Mouse (Mus musculus) forebrain, embryonic 11.5 days (tissue): Measurements from ENCODE around the gene Dirc2. TPM values are rescaled to one million over a fixed set of nuclear protein-coding genes. Genes with fewer than 3 reads are reported as not detected.

Source experiments
- ATAC-seq: fragments of 200-750 bp; cut with Nextera tagmentation; replicated peaks from 2 replicates; pipeline ENCODE4 v1.8.0; 2017; ENCODE audit warnings: moderate TSS enrichment; ENCODE audit not compliant: low FRiP score
- DNase-seq: peaks from one replicate; pipeline ENCODE4 v3.0.0-alpha.2; 2017; ENCODE audit warnings: low spot score
- H3K27ac ChIP-seq: fragments of 300-500 bp; sonication (generic); 2 replicates; pipeline ENCODE4 v1.5.1; 2014; ENCODE audit warnings: low read depth, low read length
- H3K27me3 ChIP-seq: fragments of 300-500 bp; sonication (generic); 2 replicates; pipeline ENCODE4 v1.6.1; 2014; ENCODE audit warnings: mild to moderate bottlenecking, low read length, mixed read lengths; ENCODE audit not compliant: control insufficient read depth, insufficient read depth
- H3K36me3 ChIP-seq: fragments of 300-500 bp; sonication (generic); 2 replicates; pipeline ENCODE4 v1.6.1; 2014; ENCODE audit warnings: mild to moderate bottlenecking, low read length, moderate library complexity, mixed read lengths; ENCODE audit not compliant: control insufficient read depth, insufficient read depth
- H3K4me1 ChIP-seq: fragments of 300-500 bp; sonication (generic); replicated peaks from 2 replicates; pipeline ENCODE4 v1.6.1; 2014; ENCODE audit warnings: low read length, mixed read lengths; ENCODE audit not compliant: control insufficient read depth, insufficient read depth
- H3K4me2 ChIP-seq: fragments of 300-500 bp; sonication (generic); 2 replicates; pipeline ENCODE4 v1.6.1; 2014; ENCODE audit warnings: low read depth, mild to moderate bottlenecking, low read length, moderate library complexity, mixed read lengths; ENCODE audit not compliant: severe bottlenecking
- H3K4me3 ChIP-seq: fragments of 300-500 bp; sonication (generic); 2 replicates; pipeline ENCODE4 v1.5.1; 2014; ENCODE audit warnings: low read depth, low read length
- H3K9ac ChIP-seq: fragments of 300-500 bp; sonication (generic); 2 replicates; pipeline ENCODE4 v1.6.1; 2014; ENCODE audit warnings: low read length
- H3K9me3 ChIP-seq: fragments of 300-500 bp; sonication (generic); 2 replicates; pipeline ENCODE4 v1.6.1; 2016; ENCODE audit warnings: low read length, mixed read lengths; ENCODE audit not compliant: control insufficient read depth
- WGBS: fragments of 180-500 bp; shearing (Covaris S2); extraction: QIAGEN DNeasy Blood & Tissue Kit; methylation state at CpG from one replicate; pipeline ENCODE4 v1.1.7; 2014; 5-methylcytosine and 5-hydroxymethylcytosine counted together
- polyA plus RNA-seq: library from polyadenylated mRNA; unstranded; fragments of >200 nt; fragmentation: Nextera tagmentation; extraction: Ambion mirVana; gene quantifications from 2 replicates; pipeline ENCODE4 v1.2.1, GENCODE M21; 2014

The Dirc2 gene
- polyA plus RNA-seq, 1 experiment from 2014 or later = 13.9 TPM

DNA sequence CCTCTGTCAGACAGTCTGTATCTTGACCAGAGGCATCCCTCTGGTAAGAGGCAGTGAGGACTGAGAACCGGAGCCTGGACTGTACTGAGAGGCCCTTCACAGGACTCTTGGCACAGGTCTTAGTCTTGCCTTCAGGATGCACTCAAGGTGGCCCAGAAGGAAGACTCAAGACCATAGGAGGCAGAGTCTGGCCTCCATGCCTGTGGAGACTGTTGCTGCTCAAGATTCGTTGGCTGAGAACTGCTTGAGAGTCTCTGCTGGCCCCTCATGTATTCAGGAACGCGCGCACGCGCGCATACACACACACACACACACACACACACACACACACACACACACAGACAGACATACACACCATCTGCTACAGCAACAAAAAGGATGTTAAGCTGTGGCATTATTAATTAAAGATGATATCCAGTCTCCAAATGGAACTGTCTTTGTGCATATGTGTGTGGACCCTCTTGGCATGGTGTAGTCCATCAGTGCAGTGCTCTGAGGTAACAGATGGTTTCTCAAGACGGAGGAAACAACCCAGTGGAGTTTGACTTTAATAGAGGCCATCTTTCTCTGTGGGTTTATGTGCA is 105.2 kb downstream of the Dirc2 start:
- no peak overlapping the region for H3K27ac ChIP-seq
- no peaks in the 10 kb centered on the region for H3K9me3 ChIP-seq
- H3K9ac ChIP-seq = no peak overlapping the region
- WGBS = 94% methylated on average over 9 of the region's 9 CpGs
- no peak overlapping the region for H3K4me3 ChIP-seq
- no peak overlapping the region for H3K4me2 ChIP-seq
- peaks cover 2% of the 10 kb centered on the region; the same call in 1 of the 2 replicates for H3K27me3 ChIP-seq
- H3K4me1 ChIP-seq = no peaks in the 10 kb centered on the region; the same call in 1 of the 2 replicates
- ATAC-seq = no peak
- peaks cover 7% of the 10 kb centered on the region; the same call in 1 of the 2 replicates for H3K36me3 ChIP-seq
- no peak for DNase-seq

DNA sequence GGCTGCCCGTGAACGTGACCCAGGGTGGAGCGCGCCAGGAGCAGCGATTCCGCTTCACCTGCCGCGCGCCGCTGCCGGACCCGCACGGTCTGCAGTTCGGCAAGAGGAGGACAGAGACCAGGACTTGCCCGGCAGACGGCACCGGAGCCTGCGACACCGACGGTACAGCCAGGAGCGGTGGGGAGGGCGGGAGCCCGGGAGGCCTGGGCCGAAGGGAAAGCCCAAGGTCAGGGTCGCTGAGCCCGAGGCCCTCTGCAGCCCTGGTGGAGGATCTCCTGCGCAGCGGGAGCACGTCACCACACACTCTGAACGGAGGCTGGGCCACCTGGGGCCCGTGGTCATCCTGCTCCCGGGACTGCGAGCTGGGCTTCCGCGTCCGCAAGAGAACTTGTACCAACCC is 108.9 kb downstream of the Dirc2 start:
- H3K4me3 ChIP-seq = no peak overlapping the region
- DNase-seq (no peak), ATAC-seq (no peak)
- no peak overlapping the region for H3K9ac ChIP-seq
- H3K9me3 ChIP-seq = no peaks in the 10 kb centered on the region
- WGBS = 21% methylated on average over 36 of the region's 36 CpGs
- 0 out of 2 replicates have a peak overlapping the region, but pooled peaks have one; percentile 11 for H3K4me2 ChIP-seq
- H3K27ac ChIP-seq = no peak overlapping the region
- H3K4me1 ChIP-seq = no peaks in the 10 kb centered on the region; the same call in 1 of the 2 replicates
- peaks cover 2% of the 10 kb centered on the region; the same call in 1 of the 2 replicates for H3K27me3 ChIP-seq
- H3K36me3 ChIP-seq = peaks cover 7% of the 10 kb centered on the region; the same call in 1 of the 2 replicates

DNA sequence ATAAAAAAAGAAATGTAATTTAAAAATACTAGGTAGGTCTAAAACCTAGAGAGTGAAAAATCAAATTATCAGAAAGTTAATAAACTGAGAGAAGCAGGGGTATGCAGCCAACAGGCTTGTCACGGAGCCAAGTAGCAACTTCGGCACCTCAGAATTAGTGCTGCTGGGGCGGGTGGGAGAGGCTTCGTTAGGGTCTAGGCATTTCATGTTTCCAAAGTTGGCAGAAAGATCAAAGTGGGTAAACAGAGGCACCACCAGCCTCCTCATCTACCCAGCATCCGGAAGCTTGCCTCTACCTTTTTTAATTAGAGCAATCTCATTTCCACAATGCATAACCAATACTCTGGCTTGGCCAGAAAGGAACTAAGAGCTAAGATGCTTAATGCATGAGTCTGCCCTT is 115.2 kb downstream of the Dirc2 start:
- Histone ChIP-seq H3K4me3 (no peak overlapping the region), H3K9me3 (no peaks in the 10 kb centered on the region), H3K27ac (no peak overlapping the region), H3K4me2 (no peak overlapping the region), H3K27me3 (no peaks in the 10 kb centered on the region; the same call in 1 of the 2 replicates), H3K9ac (no peak overlapping the region), H3K36me3 (peaks cover 3% of the 10 kb centered on the region; the same call in 1 of the 2 replicates), H3K4me1 (no peaks in the 10 kb centered on the region)
- WGBS = 89% methylated on average over 5 of the region's 5 CpGs
- ATAC-seq (no peak), DNase-seq (no peak)

DNA sequence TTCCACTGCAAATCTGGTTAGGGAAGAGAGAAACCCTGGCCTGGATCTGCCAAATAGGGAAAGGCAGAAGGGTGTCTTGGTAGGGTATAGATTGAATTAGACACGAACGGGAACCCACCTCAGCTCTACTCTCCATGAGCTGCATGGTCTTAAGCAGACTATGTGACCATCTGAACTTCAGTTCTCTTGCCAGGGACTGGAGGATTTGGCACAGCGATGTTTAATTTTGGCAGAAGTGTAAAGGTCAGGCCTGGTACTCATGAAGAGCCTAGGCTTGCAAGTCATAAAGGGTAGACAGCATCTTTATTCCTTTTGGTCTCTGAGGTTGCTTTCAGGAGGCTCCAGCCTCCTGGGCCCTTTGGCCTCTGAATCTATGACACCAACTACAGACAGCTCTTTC is 116.5 kb downstream of the Dirc2 start:
- Histone ChIP-seq H3K4me3 (no peak overlapping the region), H3K4me1 (no peaks in the 10 kb centered on the region), H3K36me3 (peaks cover 3% of the 10 kb centered on the region; the same call in 1 of the 2 replicates), H3K27me3 (no peaks in the 10 kb centered on the region), H3K27ac (no peak overlapping the region), H3K9me3 (no peaks in the 10 kb centered on the region), H3K4me2 (no peak overlapping the region), H3K9ac (no peak overlapping the region)
- DNase-seq (no peak), ATAC-seq (no peak)
- WGBS = 89% methylated on average over 3 of the region's 3 CpGs

DNA sequence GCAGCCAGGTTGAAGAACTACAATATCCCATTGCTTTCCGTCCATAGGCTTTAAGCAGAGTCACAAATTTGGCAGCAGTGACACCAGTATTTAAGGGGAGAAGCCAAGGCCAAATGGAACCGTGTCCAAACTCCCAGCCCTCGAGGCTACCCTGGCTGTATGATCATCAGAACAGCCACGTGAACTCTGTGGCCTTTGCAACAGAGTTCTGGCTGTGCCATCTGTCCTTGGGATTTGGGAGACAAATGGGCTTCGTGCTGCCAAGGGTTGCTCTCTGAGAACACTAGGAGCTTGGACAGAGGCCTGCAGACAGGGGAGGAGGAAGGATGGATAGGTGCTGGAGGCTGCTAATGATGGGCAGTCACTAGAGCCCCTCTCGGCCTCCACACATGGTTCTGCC is 117.0 kb downstream of the Dirc2 start:
- H3K27ac ChIP-seq = no peak overlapping the region
- DNase-seq (no peak), ATAC-seq (no peak)
- H3K4me1 ChIP-seq = no peaks in the 10 kb centered on the region
- H3K9me3 ChIP-seq = no peaks in the 10 kb centered on the region
- no peak overlapping the region for H3K4me2 ChIP-seq
- H3K27me3 ChIP-seq = no peaks in the 10 kb centered on the region
- no peak overlapping the region for H3K9ac ChIP-seq
- H3K4me3 ChIP-seq = no peak overlapping the region
- WGBS = 80% methylated on average over 6 of the region's 6 CpGs
- peaks cover 3% of the 10 kb centered on the region; the same call in 1 of the 2 replicates for H3K36me3 ChIP-seq

DNA sequence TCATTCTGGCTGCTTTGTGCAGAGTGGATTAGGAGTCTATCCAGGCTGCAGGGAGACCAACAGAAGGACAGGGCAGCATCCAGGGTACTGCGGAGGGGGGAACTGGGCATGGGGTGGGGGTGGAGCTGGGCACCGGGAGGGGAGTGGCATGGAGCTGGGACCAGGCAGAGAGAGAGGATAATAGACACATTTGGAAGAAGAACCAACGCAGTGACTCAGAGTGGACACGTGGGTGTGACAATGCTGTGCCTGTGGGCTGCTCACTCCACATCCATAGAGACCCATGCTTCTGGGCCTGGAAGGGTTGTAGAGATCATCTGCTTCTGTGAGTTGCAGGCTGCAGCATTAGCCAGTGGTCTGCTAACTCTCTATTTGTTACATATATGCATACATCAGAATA is 120.3 kb downstream of the Dirc2 start:
- Histone ChIP-seq H3K4me2 (no peak overlapping the region), H3K4me3 (no peak overlapping the region), H3K27me3 (no peaks in the 10 kb centered on the region), H3K4me1 (no peaks in the 10 kb centered on the region), H3K36me3 (peaks cover 3% of the 10 kb centered on the region; the same call in 1 of the 2 replicates), H3K9ac (no peak overlapping the region), H3K9me3 (no peaks in the 10 kb centered on the region), H3K27ac (no peak overlapping the region)
- ATAC-seq = no peak
- DNase-seq = no peak
- WGBS = 84% methylated on average over 4 of the region's 4 CpGs

Other genes with a start within 250 kb of the Dirc2 start
- gene Sema5b, start 228.2 kb downstream of the Dirc2 start, polyA plus RNA-seq = 58.0 and 62.6 TPM in 2 replicates
- 24.2 and 25.3 TPM in 2 replicates for gene Hspbap1, start 1.0 kb upstream of the Dirc2 start, polyA plus RNA-seq
- 0.12 and 0.45 TPM in 2 replicates for gene Parp14, start 102.2 kb upstream of the Dirc2 start, polyA plus RNA-seq
- gene Parp9, start 169.1 kb upstream of the Dirc2 start, polyA plus RNA-seq = 3.9 and 4.2 TPM in 2 replicates
- 5.7 and 6.2 TPM in 2 replicates for gene Dtx3l, start 169.8 kb upstream of the Dirc2 start, polyA plus RNA-seq
- gene Kpna1, start 209.4 kb upstream of the Dirc2 start, polyA plus RNA-seq = 84.9 and 86.5 TPM in 2 replicates